Mouse (Mus musculus) layer of hippocampus, postnatal 36 days (tissue): ENCODE data around the gene Atg4b. TPM values are rescaled to one million over a fixed set of nuclear protein-coding genes. Genes with fewer than 3 reads are reported as not detected.
A peak's percentile ranks its signal among the peaks of the same experiment; 100 is the strongest.

Experiments used
- DNase-seq, 2 experiments: peaks; one replicate each; pipeline ENCODE4 v3.0.0; 2022
- total RNA-seq, 2 experiments: library from RNA; stranded (reverse); gene quantifications; 2 replicates each; pipeline ENCODE4 v1.2.3; 2021

The Atg4b gene
- 10 to 100 TPM; 79.8 to 84.8 TPM for total RNA-seq

GRCm38 (mm10) chr1:93751290-93751689 lies at the start of gene Atg4b:
Atg4b (plus strand) TSS chr1:93751500.
- no peak for DNase-seq

DNA sequence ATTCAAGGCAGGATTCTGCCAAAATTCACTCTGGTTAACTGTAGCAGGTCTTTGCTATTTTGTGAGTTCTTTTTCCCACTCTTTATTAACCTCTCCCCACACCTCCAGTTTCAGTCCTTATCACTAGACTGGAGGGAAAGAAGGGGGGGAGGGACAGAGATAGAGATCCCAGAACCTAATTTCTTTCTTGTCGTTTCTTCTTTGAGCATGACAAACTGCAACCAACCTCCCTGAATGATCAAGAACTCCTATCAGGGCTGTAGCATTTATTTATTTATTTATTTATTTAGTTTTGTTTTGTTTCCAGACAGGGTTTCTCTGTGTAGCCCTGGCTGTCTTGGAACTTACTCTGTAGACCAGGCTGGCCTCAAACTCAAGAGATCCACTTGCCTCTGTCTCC lies 49.2 kb upstream of the Atg4b start:
- no peak for DNase-seq

DNA sequence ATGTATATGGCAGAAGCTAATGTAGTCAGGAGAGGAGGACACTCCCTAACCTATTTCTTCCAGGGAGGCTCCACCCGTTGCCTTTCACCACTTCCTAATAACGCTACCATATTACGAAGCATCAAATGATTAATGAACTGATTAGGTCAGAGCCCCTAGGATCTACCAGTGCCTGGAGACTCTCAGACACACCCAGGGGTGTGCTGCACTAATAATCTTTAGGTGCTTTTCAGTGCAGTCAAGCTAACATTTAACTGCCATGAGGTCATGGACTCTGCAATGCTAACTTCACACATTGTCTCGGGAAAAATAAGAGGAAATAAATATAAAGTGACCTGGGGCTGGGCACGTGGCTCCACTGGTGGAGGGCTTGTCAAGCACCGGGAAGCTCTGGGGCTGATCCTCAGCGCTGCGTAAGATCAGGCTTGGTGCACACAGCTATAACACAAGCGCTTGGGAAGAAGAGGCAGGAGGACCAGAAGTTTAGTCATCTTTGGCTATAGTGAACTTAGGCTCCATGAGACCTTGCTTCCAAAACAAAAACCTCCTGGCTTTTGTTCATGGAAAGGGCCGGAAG lies 47.7 kb upstream of the Atg4b start:
- no peak for DNase-seq

DNA sequence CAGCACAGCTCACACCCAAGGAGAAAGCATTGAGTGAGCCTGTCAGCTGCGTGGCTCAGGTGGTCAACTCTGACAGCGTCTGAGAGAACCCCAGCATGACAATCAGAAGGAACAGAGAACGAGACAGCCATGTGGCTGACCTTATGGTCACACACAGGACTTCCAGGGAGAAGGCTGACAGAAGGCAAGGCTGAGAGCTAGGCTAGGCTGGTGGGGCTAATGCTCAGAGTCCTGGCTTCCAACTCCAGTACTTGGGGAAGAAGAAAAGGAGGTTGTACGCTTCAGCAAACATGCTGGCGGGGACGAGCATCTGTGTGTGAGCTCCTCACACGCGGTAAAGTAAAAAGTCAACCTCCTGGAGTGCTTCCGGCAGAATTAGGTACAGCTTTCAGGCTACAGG lies 47.0 kb upstream of the Atg4b start:
- no peak for DNase-seq

DNA sequence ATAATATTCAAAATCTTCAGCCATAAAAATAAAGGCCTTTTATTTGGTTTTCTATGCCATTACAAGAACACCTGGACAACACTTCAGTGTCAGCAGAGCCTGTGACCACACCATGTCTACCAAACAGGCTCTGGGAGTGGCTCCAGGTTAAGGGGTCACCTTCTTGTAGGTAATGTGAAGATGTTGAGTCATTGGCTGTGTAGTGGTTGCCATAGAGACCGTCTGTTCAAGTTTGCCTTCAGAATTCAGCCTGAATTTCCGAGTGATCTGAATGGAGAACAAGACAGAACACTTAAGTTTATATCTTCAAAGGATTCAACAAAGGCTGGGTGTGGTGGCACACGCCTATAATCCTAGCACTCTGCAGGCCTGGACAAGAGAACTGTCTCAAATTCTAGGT lies 45.9 kb upstream of the Atg4b start:
- DNase-seq: no peak

- DNase-seq: no peak
Measured at GRCm38 (mm10) chr1:93716166-93716565, 35.1 kb upstream of the Atg4b start.

GRCm38 (mm10) chr1:93721557-93721956 lies 29.7 kb upstream of the Atg4b start:
- DNase-seq: no peak

DNA sequence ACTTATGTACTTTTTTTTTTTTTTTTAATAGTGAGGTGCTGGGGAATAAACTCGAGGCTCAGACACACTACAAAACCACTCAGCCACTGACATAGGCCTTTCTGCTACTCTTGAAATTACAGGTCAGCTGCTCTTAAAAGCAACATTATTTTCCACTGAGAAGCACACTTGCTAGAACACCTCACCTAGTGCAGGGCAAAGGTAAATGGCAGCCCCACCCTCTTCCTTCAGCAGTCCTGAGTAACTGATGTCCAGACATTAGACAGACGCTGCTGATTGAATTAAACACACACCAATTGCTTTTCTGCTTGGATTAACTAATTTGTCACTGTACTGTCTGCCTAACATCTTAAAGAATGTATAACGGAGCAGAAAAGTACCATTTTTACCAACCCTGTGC lies 26.7 kb upstream of the Atg4b start:
- no peak for DNase-seq

DNA sequence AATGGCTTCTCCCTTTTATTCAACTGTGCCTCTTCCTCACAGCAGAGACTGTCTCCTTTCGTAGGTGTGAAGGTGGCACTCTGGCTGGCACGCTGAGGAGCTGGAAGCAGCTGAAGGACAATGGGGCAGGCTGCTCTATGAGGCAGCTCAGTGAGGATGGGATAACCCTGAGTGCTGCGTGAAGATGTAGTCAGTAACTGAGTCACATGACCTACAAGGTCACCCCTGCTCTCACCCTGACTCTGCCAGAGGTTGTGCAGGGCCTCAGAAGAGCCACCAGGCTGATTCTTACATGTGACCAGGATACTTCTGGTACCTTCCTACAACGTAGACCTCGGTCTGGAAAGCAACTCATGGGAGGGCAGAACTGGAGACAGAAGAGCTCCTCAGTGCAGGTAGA lies 25.6 kb upstream of the Atg4b start:
- DNase-seq: no peak

- DNase-seq: no peak
Measured at GRCm38 (mm10) chr1:93726116-93726515, 25.2 kb upstream of the Atg4b start.

DNA sequence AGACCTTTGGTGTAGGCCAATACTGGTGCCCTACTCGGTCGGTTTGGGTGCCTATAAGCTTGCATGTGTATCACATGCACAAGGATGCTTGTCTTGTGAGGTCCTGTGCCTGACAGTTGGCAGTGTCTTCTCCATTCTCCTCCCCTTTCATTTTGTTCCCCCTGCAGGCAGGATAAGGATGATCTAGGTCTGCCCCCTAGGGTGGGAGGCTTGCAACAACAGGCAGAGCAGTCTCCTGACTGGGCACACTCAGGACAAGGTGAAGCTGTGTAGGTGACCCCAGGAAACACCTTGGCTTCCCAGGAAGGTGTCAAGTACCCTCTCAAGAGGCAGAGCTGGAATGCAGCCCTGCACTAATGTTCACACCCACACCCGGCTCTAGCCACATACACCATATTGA lies 24.3 kb upstream of the Atg4b start:
- peak; percentile 45 to 54 for DNase-seq

DNA sequence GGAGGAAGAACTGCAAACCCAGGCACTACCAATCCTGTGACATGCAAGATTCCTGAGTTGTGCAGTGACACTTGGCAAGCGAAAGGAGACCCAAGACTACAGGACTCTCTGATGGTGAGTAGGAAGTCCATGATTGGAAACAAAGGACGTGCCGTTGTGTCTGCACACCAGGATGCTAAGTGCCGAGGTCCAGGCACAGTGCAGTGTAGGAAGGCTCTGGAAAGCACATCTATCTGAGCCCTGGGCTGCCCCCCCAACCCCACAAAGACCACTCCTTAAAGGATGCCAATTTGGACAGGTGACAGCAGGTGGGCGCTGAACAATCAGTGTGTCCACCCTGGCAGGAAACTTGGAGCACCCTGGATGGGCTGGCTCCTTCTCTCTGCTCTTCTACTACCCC lies 20.2 kb upstream of the Atg4b start:
- DNase-seq: no peak

- DNase-seq: no peak
Measured at GRCm38 (mm10) chr1:93731880-93732281, 19.4 kb upstream of the Atg4b start.

GRCm38 (mm10) chr1:93735859-93736258 lies 15.4 kb upstream of the Atg4b start:
- DNase-seq: no peak

DNA sequence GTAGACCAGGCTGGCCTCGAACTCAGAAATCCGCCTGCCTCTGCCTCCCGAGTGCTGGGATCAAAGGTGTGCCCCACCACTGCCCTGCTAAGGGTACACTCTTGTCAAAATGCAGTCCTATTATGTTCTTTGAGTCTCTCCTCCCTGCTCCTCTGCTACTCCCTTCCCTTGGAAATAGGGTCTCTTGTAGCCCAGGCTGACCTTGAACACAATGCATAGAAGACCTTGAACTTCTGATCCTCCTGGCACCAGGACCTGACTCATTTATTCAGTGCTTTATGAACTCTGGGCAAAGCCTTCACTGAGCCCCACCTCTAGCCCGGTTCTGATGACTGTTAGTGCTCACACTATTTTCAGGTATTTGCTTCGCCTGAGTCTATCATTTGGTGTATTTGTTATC lies 13.6 kb upstream of the Atg4b start:
- DNase-seq: no peak

DNA sequence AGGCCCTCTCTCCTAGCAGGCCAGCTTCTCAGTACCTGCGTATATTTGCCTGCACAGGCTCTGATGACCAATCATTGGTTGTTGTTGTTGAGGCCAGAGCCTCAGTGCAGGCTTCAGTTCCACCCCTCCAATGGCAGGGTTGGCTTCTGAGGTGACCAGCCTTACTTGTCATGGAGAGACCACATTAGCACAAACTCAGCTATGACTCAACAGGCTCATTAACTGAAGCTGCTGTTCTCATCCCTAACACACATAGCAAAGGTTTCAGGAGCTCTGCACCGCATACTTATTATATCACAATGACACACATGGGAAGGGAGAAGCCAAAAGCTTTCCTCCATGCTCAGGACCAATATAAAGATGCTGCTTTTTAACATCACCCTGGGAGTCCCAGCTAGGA lies 10.6 kb upstream of the Atg4b start:
- no peak for DNase-seq

DNA sequence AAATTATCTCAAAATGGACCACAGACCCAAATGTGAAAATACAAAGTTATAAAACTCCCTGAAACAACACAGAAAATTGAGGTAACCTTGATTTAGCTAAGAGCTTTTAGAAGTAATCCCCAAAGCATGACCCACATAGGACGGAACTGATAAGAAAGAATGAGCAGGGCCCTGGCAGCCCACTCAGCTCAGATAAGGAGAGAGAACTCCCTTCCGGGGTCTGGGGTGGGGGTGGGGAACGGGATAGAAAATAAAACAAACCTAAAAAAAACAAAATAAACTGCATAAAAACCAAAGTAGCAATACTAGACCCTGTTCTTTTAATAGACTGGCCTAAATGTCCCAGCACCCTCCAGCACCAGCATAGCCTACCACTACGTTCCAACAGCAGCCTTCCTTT lies 9.3 kb upstream of the Atg4b start:
- DNase-seq: no peak

DNA sequence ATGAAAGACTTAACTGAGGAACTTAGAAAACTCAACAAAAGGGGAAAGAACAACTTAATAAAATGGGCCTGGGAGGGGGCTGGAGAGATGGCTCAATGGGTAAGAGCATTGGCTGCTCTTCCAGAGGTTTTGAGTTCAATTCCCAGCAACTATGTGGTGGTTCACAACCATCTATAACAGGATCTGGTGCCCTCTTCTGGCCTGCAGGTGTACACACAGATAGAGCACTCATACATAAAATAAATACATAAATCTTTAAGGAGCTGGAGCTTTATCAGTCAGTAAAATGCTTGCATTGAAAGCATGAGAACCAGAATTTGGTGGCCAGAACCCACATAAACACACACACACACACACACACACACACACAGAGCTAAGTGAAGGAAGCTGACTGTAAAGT lies 8.4 kb upstream of the Atg4b start:
- no peak for DNase-seq

GRCm38 (mm10) chr1:93746179-93746578 lies 5.1 kb upstream of the Atg4b start:
- no peak for DNase-seq

DNA sequence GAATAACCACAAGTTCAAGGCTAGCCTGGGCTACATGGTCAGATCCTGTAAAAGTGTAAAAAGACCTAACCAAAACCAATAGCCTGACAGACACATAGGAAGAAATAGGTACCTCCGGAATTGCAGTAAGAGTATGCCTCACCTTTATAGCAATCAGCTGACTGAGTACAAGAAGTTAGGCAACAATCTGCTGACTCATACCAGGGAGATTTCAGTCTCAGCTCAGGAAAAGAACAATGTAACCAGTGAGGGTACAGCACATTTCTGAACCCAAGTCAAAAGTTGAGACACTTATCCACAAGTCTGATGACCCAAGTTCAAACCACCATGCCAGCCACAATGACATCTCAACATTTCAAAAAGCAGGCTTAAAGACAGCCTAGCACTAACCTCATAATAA lies 2.8 kb upstream of the Atg4b start:
- DNase-seq: no peak

DNA sequence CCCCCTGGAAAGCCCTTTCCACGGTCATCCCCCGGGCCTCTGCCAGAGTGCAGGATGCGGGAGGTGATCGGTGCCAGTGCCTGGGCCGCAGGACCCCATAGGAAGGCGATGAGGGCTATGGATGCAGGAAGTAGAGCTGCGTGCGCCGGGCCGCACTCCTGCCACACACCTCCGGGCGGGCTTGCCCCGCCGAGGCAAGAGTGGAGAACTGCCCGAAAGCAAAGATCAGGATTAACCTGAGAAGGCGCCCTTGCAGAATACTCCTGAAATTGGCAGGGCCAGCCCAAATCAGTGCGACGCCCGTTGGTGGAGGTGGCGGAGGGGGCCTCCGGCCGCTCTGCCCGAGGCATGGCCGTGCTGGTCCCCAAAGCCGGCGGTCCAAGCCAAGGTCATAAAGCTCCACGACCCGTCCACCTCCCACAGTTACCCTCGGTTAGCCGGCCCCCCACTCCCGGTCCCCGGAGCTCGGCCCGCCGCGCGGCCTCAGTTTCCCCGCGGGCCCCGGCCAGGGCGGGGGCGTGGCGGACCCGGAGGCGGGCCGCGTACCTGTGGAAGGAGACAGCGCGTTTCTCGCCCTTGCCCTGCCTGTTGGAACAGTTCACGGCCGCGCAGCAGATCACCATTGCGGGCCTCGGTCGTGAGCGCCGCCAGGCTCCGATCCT lies 2.7 kb downstream of the Atg4b start:
- DNase-seq: no peak

DNA sequence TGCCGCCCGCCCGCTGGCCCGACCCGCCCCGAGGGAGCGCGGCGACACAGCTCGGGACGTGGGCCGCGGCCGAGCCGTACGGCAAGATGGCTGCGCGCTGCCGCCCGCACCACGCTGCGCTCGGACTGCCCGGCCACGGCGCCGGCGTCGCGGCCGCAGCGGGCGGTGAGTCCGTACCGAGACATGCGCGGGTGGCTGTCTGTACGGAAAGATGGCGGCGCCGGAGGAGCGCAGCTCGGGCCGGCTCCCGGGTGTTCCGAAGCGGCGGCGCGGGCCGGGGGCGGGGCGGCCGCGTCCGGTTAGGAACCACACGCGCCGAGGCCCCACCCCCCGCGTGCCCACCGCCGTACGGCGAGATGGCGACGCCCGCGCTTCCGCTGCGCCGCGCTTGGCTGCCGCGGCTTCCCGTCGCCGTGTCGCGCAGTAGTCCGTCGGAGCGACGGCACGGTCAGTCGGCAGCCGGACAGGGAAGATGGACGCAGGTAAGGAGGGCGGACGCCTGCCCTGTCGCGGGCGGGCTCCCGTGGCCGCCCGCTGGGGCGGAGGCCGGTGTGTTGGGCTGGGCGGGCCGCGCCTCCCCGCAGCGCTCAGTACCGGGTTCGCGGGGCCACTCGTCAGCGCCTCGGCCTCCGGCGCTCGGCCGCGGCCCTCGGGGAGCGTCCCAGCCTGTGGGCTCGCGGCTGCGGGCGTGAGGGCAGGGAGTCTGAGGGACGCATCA lies 3.4 kb downstream of the Atg4b start, which contains the start of gene Thap4:
Gene Thap4, minus strand, starts transcription at position 292 of the 718 bp plus-strand sequence.
- DNase-seq: peak; percentile 90 to 91

- DNase-seq: no peak
Measured at GRCm38 (mm10) chr1:93755291-93755610, 4.0 kb downstream of the Atg4b start.

GRCm38 (mm10) chr1:93755618-93756017 lies 4.3 kb downstream of the Atg4b start:
- no peak for DNase-seq
